Mouse (Mus musculus) kidney, embryonic 16.5 days (tissue): ENCODE data around the gene Cxcl2. TPM values are rescaled to one million over a fixed set of nuclear protein-coding genes. Genes with fewer than 3 reads are reported as not detected.

ENCODE experiments used
- ATAC-seq: fragments of 200-750 bp; cut with Nextera tagmentation; 2 replicates; pipeline ENCODE4 v1.8.0; 2017; ENCODE audit warnings: moderate TSS enrichment; ENCODE audit not compliant: low FRiP score, low TSS enrichment
- H3K27ac ChIP-seq: fragments of 300-500 bp; sonication (generic); 2 replicates; pipeline ENCODE4 v1.5.1; 2014; ENCODE audit warnings: low read length
- H3K27me3 ChIP-seq: fragments of 300-500 bp; sonication (generic); 2 replicates; pipeline ENCODE4 v1.6.1; 2014; ENCODE audit warnings: low read length, control low read depth, mixed read lengths; ENCODE audit not compliant: insufficient read depth
- H3K36me3 ChIP-seq: fragments of 300-500 bp; sonication (generic); 2 replicates; pipeline ENCODE4 v1.6.1; 2014; ENCODE audit warnings: low read length, control low read depth, mixed read lengths; ENCODE audit not compliant: insufficient read depth
- H3K4me1 ChIP-seq: fragments of 300-500 bp; sonication (generic); 2 replicates; pipeline ENCODE4 v1.6.1; 2014; ENCODE audit warnings: low read length, control low read depth, mixed read lengths; ENCODE audit not compliant: insufficient read depth
- H3K4me2 ChIP-seq: fragments of 300-500 bp; sonication (generic); replicated peaks from 2 replicates; pipeline ENCODE4 v1.6.1; 2014; ENCODE audit warnings: low read depth, low read length
- H3K4me3 ChIP-seq: fragments of 300-500 bp; sonication (generic); 2 replicates; pipeline ENCODE4 v1.5.1; 2014; ENCODE audit warnings: mild to moderate bottlenecking, low read length
- H3K9ac ChIP-seq: fragments of 300-500 bp; sonication (generic); replicated peaks from 2 replicates; pipeline ENCODE4 v1.6.1; 2014; ENCODE audit warnings: low read length
- H3K9me3 ChIP-seq: fragments of 300-500 bp; sonication (generic); 2 replicates; pipeline ENCODE4 v1.6.1; 2016; ENCODE audit warnings: low read length, control low read depth
- WGBS: fragments of 180-500 bp; shearing (Covaris S2); extraction: QIAGEN DNeasy Blood & Tissue Kit; methylation state at CpG from one replicate; pipeline ENCODE4 v1.1.7; 2014; 5-methylcytosine and 5-hydroxymethylcytosine counted together
- polyA plus RNA-seq: library from polyadenylated mRNA; unstranded; fragments of >200 nt; fragmentation: Nextera tagmentation; extraction: Ambion mirVana; gene quantifications from 2 replicates; pipeline ENCODE4 v1.2.1, GENCODE M21; 2015

Gene Cxcl2
- polyA plus RNA-seq, 1 experiment from 2014 or later = 0.10 TPM

DNA sequence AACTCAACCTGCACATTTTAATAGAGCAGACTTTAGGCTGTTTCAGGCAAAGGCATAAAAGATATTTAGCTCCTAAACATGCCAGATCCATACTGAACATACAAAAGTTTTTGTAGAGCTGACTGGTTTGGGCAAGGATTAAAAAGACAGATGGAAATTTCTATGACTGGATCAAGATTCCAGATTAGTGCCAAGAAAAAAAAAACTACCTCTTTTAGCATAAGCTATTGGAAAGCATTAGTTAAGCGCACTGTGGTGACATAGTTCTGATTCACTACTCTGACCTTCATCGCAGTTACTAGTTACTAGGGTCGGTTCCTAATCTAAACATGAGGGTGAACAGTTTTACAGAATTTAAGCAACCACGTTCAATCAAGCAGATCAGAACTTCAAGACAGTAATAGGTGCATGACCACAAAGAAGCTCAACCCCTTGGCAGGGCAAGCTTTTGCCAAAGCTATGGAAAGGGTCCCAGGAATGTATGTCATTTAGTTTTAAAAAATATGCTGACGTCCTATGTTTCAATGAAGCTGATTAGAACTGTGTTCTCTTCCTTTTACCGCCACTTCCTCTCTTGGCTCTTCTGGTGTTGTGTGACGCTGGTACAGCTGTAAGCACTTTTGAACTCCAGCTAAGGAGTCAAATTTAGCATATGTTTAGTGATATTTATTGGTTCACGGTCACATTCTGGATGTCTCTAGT lies 27.0 kb upstream of the Cxcl2 start:
- Histone ChIP-seq H3K9ac (no peak overlapping the region), H3K36me3 (no peaks in the 10 kb centered on the region), H3K27me3 (no peaks in the 10 kb centered on the region), H3K4me1 (peaks cover 7% of the 10 kb centered on the region; the same call in 1 of the 2 replicates), H3K9me3 (no peaks in the 10 kb centered on the region), H3K4me3 (no peak overlapping the region), H3K27ac (no peak overlapping the region), H3K4me2 (no peak overlapping the region)
- 66% methylated on average over 8 of the region's 8 CpGs for WGBS
- ATAC-seq = no peak

DNA sequence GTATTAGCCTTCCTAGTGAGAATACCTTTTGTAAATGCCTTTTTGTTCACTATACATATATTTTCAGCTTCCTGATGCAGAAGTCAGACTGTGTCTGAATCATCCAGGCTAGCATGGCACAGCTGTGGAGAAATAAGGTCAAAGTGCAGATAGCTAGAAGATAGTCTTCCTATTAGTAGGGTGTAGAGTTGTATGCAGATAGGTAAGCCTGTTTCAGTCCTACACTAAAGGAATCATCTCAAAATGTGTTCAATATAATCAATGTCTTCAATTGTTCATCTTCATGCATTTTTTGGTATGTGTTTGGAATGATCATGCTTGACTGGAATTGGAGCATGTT lies 26.5 kb upstream of the Cxcl2 start:
- Histone ChIP-seq H3K27ac (no peak overlapping the region), H3K4me1 (peaks cover 7% of the 10 kb centered on the region; the same call in 1 of the 2 replicates), H3K9me3 (no peaks in the 10 kb centered on the region), H3K36me3 (no peaks in the 10 kb centered on the region), H3K4me3 (no peak overlapping the region), H3K27me3 (no peaks in the 10 kb centered on the region), H3K9ac (no peak overlapping the region), H3K4me2 (no peak overlapping the region)
- no peak for ATAC-seq

DNA sequence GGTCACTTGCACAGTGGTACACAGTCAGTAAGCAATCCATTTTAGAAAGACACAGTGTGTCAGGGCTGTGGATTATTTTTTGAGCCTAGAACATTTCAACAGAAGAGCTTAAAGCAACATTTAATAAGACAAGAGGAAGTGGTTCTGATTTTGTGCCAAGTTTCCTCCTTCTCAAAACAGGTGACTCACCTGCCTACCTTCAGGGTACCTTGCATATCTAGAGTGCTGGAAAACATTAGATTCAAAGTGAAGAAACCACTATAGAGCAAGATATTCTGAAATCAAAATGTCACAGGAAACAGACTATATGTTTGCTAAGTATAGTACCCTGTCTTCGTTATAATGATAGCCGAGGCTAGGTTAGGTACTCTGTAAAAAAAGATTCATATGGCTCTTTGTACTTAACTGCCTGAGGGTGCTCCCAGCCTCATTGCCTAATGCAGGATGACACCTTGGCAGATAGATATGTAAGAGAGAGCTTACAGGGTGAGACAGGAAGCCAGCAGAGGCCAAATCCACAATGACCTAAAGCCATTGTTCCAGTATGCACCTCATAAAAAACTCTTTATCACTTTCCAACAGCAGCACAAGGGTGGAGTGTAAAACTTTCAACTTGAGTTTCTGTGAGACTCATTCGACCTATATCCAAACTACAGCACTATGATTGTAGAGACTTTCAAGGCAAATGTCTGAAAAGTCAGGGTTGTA lies 24.2 kb upstream of the Cxcl2 start:
- WGBS = 69% methylated on average over 3 of the region's 3 CpGs
- no peak overlapping the region for H3K9ac ChIP-seq
- no peak for ATAC-seq

GRCm38 (mm10) chr5:90880335-90880850 lies 23.3 kb upstream of the Cxcl2 start:
- peak; percentile 84 for ATAC-seq

More for the DNA sequence above, 24.2 kb upstream of the Cxcl2 start:
- Histone ChIP-seq H3K4me3 (no peak overlapping the region), H3K4me1 (peaks cover 7% of the 10 kb centered on the region; the same call in 1 of the 2 replicates), H3K9me3 (no peaks in the 10 kb centered on the region), H3K36me3 (no peaks in the 10 kb centered on the region), H3K27me3 (no peaks in the 10 kb centered on the region), H3K27ac (no peak overlapping the region), H3K4me2 (no peak overlapping the region)

GRCm38 (mm10) chr5:90881021-90881420 lies 22.6 kb upstream of the Cxcl2 start:
- Histone ChIP-seq H3K4me3 (no peak overlapping the region), H3K9ac (no peak overlapping the region), H3K4me1 (peaks cover 13% of the 10 kb centered on the region; the same call in 1 of the 2 replicates), H3K9me3 (no peaks in the 10 kb centered on the region), H3K4me2 (no peak overlapping the region), H3K27me3 (no peaks in the 10 kb centered on the region), H3K27ac (0 out of 2 replicates have a peak overlapping the region, but pooled peaks have one; percentile 24), H3K36me3 (no peaks in the 10 kb centered on the region)
- no peak for ATAC-seq
- WGBS = 91% methylated on average over 4 of the region's 4 CpGs

More at GRCm38 (mm10) chr5:90880335-90880850, 23.3 kb upstream of the Cxcl2 start:
- 0 out of 2 replicates have a peak overlapping the region, but pooled peaks have one; percentile 24 for H3K27ac ChIP-seq
- peaks cover 13% of the 10 kb centered on the region; the same call in 1 of the 2 replicates for H3K4me1 ChIP-seq
- no peaks in the 10 kb centered on the region for H3K27me3 ChIP-seq
- H3K4me3 ChIP-seq = no peak overlapping the region
- H3K9me3 ChIP-seq = no peaks in the 10 kb centered on the region
- no peak overlapping the region for H3K9ac ChIP-seq
- WGBS = 46% methylated on average over 7 of the region's 7 CpGs
- H3K4me2 ChIP-seq = no peak overlapping the region
- no peaks in the 10 kb centered on the region for H3K36me3 ChIP-seq

- no peak for ATAC-seq
- no peaks in the 10 kb centered on the region for H3K9me3 ChIP-seq
- H3K27me3 ChIP-seq = no peaks in the 10 kb centered on the region
- no peak overlapping the region for H3K27ac ChIP-seq
- H3K4me1 ChIP-seq = peaks cover 13% of the 10 kb centered on the region; the same call in 1 of the 2 replicates
- H3K36me3 ChIP-seq = no peaks in the 10 kb centered on the region
- H3K4me3 ChIP-seq = no peak overlapping the region
- WGBS = 87% methylated on average over 5 of the region's 5 CpGs
- H3K9ac ChIP-seq = no peak overlapping the region
- H3K4me2 ChIP-seq = no peak overlapping the region
Measured at GRCm38 (mm10) chr5:90881682-90882081, 22.0 kb upstream of the Cxcl2 start.

GRCm38 (mm10) chr5:90882146-90882545 lies 21.5 kb upstream of the Cxcl2 start:
- no peak overlapping the region for H3K4me2 ChIP-seq
- H3K36me3 ChIP-seq = no peaks in the 10 kb centered on the region
- WGBS = 88% methylated on average over 5 of the region's 5 CpGs
- peaks cover 13% of the 10 kb centered on the region; the same call in 1 of the 2 replicates for H3K4me1 ChIP-seq
- no peak for ATAC-seq
- no peaks in the 10 kb centered on the region for H3K9me3 ChIP-seq
- H3K9ac ChIP-seq = no peak overlapping the region
- H3K27ac ChIP-seq = no peak overlapping the region
- no peak overlapping the region for H3K4me3 ChIP-seq
- H3K27me3 ChIP-seq = no peaks in the 10 kb centered on the region

- Histone ChIP-seq H3K9ac (no peak overlapping the region), H3K4me2 (no peak overlapping the region), H3K4me3 (no peak overlapping the region), H3K27ac (no peak overlapping the region; the same call in 1 of the 2 replicates), H3K27me3 (no peaks in the 10 kb centered on the region), H3K36me3 (no peaks in the 10 kb centered on the region), H3K4me1 (peaks cover 13% of the 10 kb centered on the region; the same call in 1 of the 2 replicates), H3K9me3 (no peaks in the 10 kb centered on the region)
- 49% methylated on average over 2 of the region's 2 CpGs for WGBS
- ATAC-seq = no peak
Measured at GRCm38 (mm10) chr5:90884628-90885242, 18.9 kb upstream of the Cxcl2 start.

DNA sequence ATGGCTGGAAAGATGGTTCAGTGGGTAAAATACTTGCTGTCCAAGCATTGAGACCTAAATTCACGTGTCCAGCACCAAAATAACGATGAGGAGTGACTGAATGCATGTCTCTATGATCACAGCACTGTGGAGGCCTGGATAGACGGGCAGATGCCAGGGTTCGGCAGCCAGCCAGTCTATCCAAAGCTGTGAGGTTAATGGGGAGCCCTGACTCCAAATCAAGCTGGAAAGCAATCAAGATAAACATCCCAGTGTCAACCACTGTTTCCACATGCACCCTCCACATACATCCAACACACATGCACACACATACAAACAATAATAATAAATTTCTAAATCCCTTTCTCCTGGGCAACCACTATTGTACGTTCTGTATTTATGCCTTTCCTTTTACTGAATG lies 15.0 kb upstream of the Cxcl2 start:
- 75% methylated on average over 5 of the region's 5 CpGs for WGBS

More for the DNA sequence above, 15.0 kb upstream of the Cxcl2 start:
- Histone ChIP-seq H3K9me3 (no peaks in the 10 kb centered on the region), H3K27ac (no peak overlapping the region), H3K36me3 (no peaks in the 10 kb centered on the region), H3K4me1 (peaks cover 12% of the 10 kb centered on the region; the same call in 1 of the 2 replicates), H3K27me3 (no peaks in the 10 kb centered on the region), H3K9ac (no peak overlapping the region), H3K4me2 (no peak overlapping the region), H3K4me3 (no peak overlapping the region)
- no peak for ATAC-seq
